Mouse (Mus musculus) limb, embryonic 12.5 days (tissue): ENCODE measurements around the gene Klhl30. TPM values are rescaled to one million over a fixed set of nuclear protein-coding genes. Genes with fewer than 3 reads are reported as not detected.

Source experiments
- ATAC-seq: fragments of 200-750 bp; cut with Nextera tagmentation; 2 replicates; pipeline ENCODE4 v1.8.0; 2017; ENCODE audit warnings: low read depth, moderate TSS enrichment; ENCODE audit not compliant: insufficient number of reproducible peaks, insufficient read depth, low FRiP score, low TSS enrichment
- H3K27ac ChIP-seq: fragments of 300-500 bp; sonication (generic); 2 replicates; pipeline ENCODE4 v1.5.1; 2016; ENCODE audit warnings: mild to moderate bottlenecking, moderate library complexity
- H3K27me3 ChIP-seq: fragments of 300-500 bp; sonication (generic); 2 replicates; pipeline ENCODE4 v1.6.1; 2016; ENCODE audit warnings: mild to moderate bottlenecking, moderate library complexity
- H3K36me3 ChIP-seq: fragments of 300-500 bp; sonication (generic); 2 replicates; pipeline ENCODE4 v1.6.1; 2016; ENCODE audit warnings: mild to moderate bottlenecking, moderate library complexity
- H3K4me1 ChIP-seq: fragments of 300-500 bp; sonication (generic); replicated peaks from 2 replicates; pipeline ENCODE4 v1.6.1; 2016
- H3K4me2 ChIP-seq: fragments of 300-500 bp; sonication (generic); 2 replicates; pipeline ENCODE4 v1.6.1; 2016; ENCODE audit warnings: mild to moderate bottlenecking, moderate library complexity
- H3K4me3 ChIP-seq: fragments of 300-500 bp; sonication (generic); replicated peaks from 2 replicates; pipeline ENCODE4 v1.5.1; 2016; ENCODE audit warnings: mild to moderate bottlenecking
- H3K9ac ChIP-seq: fragments of 300-500 bp; sonication (generic); replicated peaks from 2 replicates; pipeline ENCODE4 v1.6.1; 2016; ENCODE audit warnings: mild to moderate bottlenecking, moderate library complexity
- H3K9me3 ChIP-seq: fragments of 300-500 bp; sonication (generic); 2 replicates; pipeline ENCODE4 v1.6.1; 2016; ENCODE audit warnings: mild to moderate bottlenecking, moderate library complexity
- WGBS: fragments of 180-500 bp; shearing (Covaris S2); methylation state at CpG from one replicate; pipeline ENCODE4 v1.1.7; 2016; 5-methylcytosine and 5-hydroxymethylcytosine counted together
- polyA plus RNA-seq: library from polyadenylated mRNA; unstranded; fragments of >200 nt; fragmentation: Nextera tagmentation; extraction: Ambion mirVana; gene quantifications from 2 replicates; pipeline ENCODE4 v1.2.1, GENCODE M21; 2016

Gene Klhl30
- polyA plus RNA-seq, 1 experiment from 2014 or later, result 0.84 TPM

DNA sequence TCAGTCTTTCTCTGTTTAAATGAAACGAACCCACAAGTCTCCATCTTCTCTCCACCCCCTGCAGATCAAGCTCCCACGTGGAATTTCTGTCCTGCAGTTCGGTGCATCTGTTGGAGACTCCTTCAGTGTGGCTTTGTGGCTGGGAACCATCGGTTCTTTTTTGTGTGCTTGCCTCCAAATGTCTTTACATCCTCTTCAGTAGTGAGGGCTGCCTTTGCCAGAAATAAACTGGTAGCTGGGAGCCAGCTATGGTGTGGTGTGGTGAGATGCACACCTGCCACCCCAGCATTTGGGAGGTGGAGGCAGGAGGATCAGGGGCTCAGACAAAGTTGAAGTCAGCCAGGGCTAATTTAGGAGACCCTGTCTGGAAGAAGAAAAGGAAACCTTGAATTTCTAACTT, 18.7 kb upstream of the Klhl30 start:
- H3K27me3 ChIP-seq, result no peaks in the 10 kb centered on the region; the same call in 1 of the 2 replicates
- H3K9ac ChIP-seq, result no peak overlapping the region
- H3K4me1 ChIP-seq, result peaks cover 12% of the 10 kb centered on the region
- ATAC-seq, result no peak
- no peaks in the 10 kb centered on the region for H3K9me3 ChIP-seq
- no peak overlapping the region for H3K4me2 ChIP-seq
- WGBS, result 59% methylated on average over 4 of the region's 4 CpGs
- H3K4me3 ChIP-seq, result no peak overlapping the region
- H3K36me3 ChIP-seq, result no peaks in the 10 kb centered on the region
- no peak overlapping the region for H3K27ac ChIP-seq

DNA sequence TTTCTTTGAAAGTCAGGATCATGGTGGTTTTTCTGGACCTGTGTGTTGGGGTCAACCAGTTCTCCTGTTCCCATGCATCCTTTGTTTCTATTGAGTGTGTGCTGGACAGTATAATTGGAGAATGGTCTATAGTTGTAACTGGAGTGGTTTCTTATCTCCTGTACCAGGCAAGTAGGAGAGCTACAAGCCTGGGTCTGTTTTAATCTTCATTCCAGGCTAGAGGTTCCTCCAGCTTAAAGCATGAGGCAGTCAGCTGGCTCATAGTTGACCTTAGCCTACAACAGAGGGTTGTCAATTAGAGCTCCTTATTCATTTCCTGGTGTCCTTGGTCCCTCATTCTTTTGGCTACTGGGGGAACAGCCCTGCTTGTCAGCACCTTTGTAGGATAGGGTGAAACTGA, 17.2 kb upstream of the Klhl30 start:
- ATAC-seq, result no peak

GRCm38 (mm10) chr1:91337355-91337754, 13.5 kb upstream of the Klhl30 start:
- Histone ChIP-seq H3K36me3 (no peaks in the 10 kb centered on the region), H3K27ac (no peak overlapping the region), H3K4me3 (no peak overlapping the region), H3K4me1 (peaks cover 5% of the 10 kb centered on the region; the same call in 1 of the 2 replicates), H3K9me3 (no peaks in the 10 kb centered on the region), H3K4me2 (no peak overlapping the region), H3K27me3 (peaks cover 28% of the 10 kb centered on the region), H3K9ac (no peak overlapping the region)
- no peak for ATAC-seq
- 88% methylated on average over 7 of the region's 7 CpGs for WGBS

More for the DNA sequence above, 17.2 kb upstream of the Klhl30 start:
- Histone ChIP-seq H3K27me3 (no peaks in the 10 kb centered on the region; the same call in 1 of the 2 replicates), H3K4me3 (no peak overlapping the region), H3K36me3 (no peaks in the 10 kb centered on the region), H3K27ac (no peak overlapping the region), H3K9ac (no peak overlapping the region), H3K9me3 (no peaks in the 10 kb centered on the region), H3K4me2 (no peak overlapping the region), H3K4me1 (peaks cover 13% of the 10 kb centered on the region)

DNA sequence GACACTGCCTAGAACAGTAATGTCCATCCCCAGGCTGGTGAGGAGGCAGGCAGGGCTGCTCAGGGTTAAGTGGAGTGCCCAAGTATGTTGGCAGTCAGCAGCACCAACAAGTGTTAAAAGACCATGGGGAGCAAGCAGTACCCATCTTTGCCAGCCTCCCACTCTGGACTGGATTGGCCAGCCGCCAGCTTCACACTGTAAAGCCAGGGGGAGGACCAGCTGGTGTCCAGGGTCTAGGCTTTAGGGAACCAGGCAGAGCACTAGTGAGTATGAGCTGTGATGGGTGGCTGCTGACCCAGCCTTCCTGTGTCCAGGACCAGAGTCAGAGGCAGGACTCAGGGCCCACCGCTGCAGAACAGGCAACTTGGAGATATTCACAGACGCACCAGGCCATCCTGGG, 6.8 kb upstream of the Klhl30 start:
- no peaks in the 10 kb centered on the region for H3K36me3 ChIP-seq
- H3K4me1 ChIP-seq, result peaks cover 14% of the 10 kb centered on the region
- H3K4me3 ChIP-seq, result no peak overlapping the region
- no peak overlapping the region for H3K27ac ChIP-seq
- no peak overlapping the region for H3K9ac ChIP-seq
- H3K27me3 ChIP-seq, result peaks cover 83% of the 10 kb centered on the region
- no peaks in the 10 kb centered on the region for H3K9me3 ChIP-seq
- ATAC-seq, result no peak
- H3K4me2 ChIP-seq, result no peak overlapping the region
- 77% methylated on average over 3 of the region's 3 CpGs for WGBS

- no peak for ATAC-seq
- Histone ChIP-seq H3K9ac (peak overlapping the region; percentile 12; the same call in 1 of the 2 replicates), H3K9me3 (no peaks in the 10 kb centered on the region), H3K27me3 (peaks cover 72% of the 10 kb centered on the region), H3K27ac (no peak overlapping the region), H3K36me3 (no peaks in the 10 kb centered on the region), H3K4me3 (peak overlapping the region; percentile 37), H3K4me2 (peak overlapping the region; percentile 58), H3K4me1 (peaks cover 14% of the 10 kb centered on the region)
- WGBS, result 4% methylated on average over 68 of the region's 68 CpGs
Measured at GRCm38 (mm10) chr1:91344921-91345685, 5.7 kb upstream of the Klhl30 start.

- Histone ChIP-seq H3K9me3 (no peaks in the 10 kb centered on the region), H3K9ac (no peak overlapping the region), H3K4me2 (no peak overlapping the region), H3K27ac (no peak overlapping the region), H3K36me3 (no peaks in the 10 kb centered on the region), H3K4me1 (peaks cover 14% of the 10 kb centered on the region), H3K4me3 (no peak overlapping the region), H3K27me3 (peaks cover 60% of the 10 kb centered on the region)
- 33% methylated on average over 3 of the region's 3 CpGs for WGBS
- ATAC-seq, result peak; percentile 53; the same call in 1 of the 2 replicates
Measured at GRCm38 (mm10) chr1:91346892-91347291, 3.9 kb upstream of the Klhl30 start.

DNA sequence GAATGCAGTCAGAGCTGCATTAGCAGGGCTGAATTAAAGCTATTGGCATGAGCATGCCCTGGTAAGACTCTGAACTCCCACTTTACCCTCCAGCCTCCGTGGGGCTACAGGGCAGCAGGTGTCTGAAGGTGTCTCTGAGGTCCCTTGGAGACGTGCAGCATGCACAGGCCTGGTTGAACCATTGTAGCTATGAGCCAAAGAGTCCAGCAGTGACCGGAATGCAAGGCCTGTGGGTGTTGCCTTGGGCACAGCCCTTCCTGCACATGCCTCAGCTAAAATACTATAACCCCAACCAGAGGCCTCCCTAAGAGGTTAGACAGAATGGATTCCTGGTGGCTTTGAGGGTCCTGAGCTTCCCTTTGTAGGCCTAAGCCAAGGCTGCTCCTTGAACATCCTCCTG, 433 bp downstream of the Klhl30 start:
- Histone ChIP-seq H3K9me3 (no peaks in the 10 kb centered on the region), H3K27ac (no peak overlapping the region), H3K9ac (no peak overlapping the region), H3K4me1 (no peaks in the 10 kb centered on the region), H3K4me3 (no peak overlapping the region), H3K36me3 (no peaks in the 10 kb centered on the region), H3K4me2 (no peak overlapping the region), H3K27me3 (peaks cover 16% of the 10 kb centered on the region)
- WGBS, result 81% methylated on average over 3 of the region's 3 CpGs
- no peak for ATAC-seq

GRCm38 (mm10) chr1:91352277-91352676, 1.5 kb downstream of the Klhl30 start:
- Histone ChIP-seq H3K4me2 (no peak overlapping the region), H3K9me3 (no peaks in the 10 kb centered on the region), H3K27me3 (peaks cover 6% of the 10 kb centered on the region; the same call in 1 of the 2 replicates), H3K4me3 (no peak overlapping the region), H3K9ac (no peak overlapping the region), H3K27ac (no peak overlapping the region), H3K36me3 (no peaks in the 10 kb centered on the region), H3K4me1 (no peaks in the 10 kb centered on the region)
- 87% methylated on average over 2 of the region's 2 CpGs for WGBS
- no peak for ATAC-seq

- Histone ChIP-seq H3K27ac (no peak overlapping the region), H3K4me1 (no peaks in the 10 kb centered on the region), H3K9me3 (no peaks in the 10 kb centered on the region), H3K36me3 (no peaks in the 10 kb centered on the region), H3K4me3 (no peak overlapping the region), H3K27me3 (no peaks in the 10 kb centered on the region), H3K9ac (no peak overlapping the region), H3K4me2 (no peak overlapping the region)
- ATAC-seq, result no peak
- 84% methylated on average over 11 of the region's 11 CpGs for WGBS
Measured at GRCm38 (mm10) chr1:91356105-91356504, 5.3 kb downstream of the Klhl30 start.

GRCm38 (mm10) chr1:91362113-91362512, 11.3 kb downstream of the Klhl30 start:
- Histone ChIP-seq H3K9ac (no peak overlapping the region), H3K27me3 (peaks cover 15% of the 10 kb centered on the region), H3K4me2 (no peak overlapping the region), H3K27ac (no peak overlapping the region), H3K4me3 (no peak overlapping the region), H3K4me1 (peaks cover 13% of the 10 kb centered on the region; the same call in 1 of the 2 replicates), H3K9me3 (peaks cover 5% of the 10 kb centered on the region), H3K36me3 (no peaks in the 10 kb centered on the region)
- no peak for ATAC-seq
- WGBS, result 80% methylated on average over 5 of the region's 5 CpGs

DNA sequence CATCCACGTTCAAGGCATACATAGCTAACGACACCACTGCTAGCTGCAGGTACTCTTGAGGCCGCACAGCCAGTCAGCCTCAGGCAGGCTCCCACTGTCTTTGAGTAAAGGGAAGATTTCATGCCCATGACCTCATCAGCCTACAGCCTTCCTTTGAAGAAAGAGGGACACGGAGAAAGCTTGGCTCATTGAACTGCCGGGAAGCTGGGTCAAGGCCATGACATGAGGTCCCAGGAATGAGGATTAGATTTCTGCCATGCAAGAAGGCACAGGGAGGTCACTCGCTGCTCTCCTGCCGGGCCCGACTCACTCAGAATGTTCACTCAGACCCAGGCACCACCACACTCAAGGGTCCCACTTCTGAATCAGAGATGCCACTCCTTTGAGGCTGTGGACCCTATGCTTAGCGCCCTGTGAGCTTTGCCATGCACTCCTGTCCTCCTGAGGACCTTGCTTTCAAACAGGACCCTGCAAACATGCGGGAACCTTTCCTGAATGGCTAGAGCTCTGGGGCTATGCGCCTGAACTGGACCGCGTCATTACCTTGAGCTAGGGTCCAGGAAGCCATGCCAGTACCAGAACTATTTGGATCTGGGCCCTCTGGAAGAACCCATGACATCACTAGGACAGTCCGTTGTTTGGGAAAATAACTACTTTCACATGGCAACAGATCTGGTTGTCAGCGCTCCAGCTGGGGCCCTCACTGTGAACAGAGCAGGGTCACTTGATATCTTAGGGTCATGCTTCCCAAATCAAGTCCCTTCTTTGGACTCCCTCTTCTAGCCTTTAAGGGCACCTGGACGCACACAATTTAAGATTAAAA, 14.2 kb downstream of the Klhl30 start:
- no peak overlapping the region for H3K9ac ChIP-seq
- H3K27ac ChIP-seq, result no peak overlapping the region
- peaks cover 5% of the 10 kb centered on the region for H3K9me3 ChIP-seq
- ATAC-seq, result no peak
- no peak overlapping the region for H3K4me3 ChIP-seq
- H3K27me3 ChIP-seq, result peaks cover 23% of the 10 kb centered on the region
- peaks cover 8% of the 10 kb centered on the region for H3K36me3 ChIP-seq
- H3K4me2 ChIP-seq, result no peak overlapping the region
- WGBS, result 92% methylated on average over 16 of the region's 16 CpGs
- peaks cover 14% of the 10 kb centered on the region; the same call in 1 of the 2 replicates for H3K4me1 ChIP-seq
